Mouse (Mus musculus) MEL (cell line): ENCODE data around the gene Cby3. TPM values are rescaled to one million over a fixed set of nuclear protein-coding genes. Genes with fewer than 3 reads are reported as not detected.

Experiments
- DNase-seq: peaks from one replicate; pipeline ENCODE4 v3.0.0; 2011; ENCODE audit warnings: low read depth, low spot score
- H3K27ac ChIP-seq: 2 replicates; pipeline ENCODE4 v1.5.1; 2012; ENCODE audit warnings: low read depth, mild to moderate bottlenecking, control low read depth, low read length, moderate library complexity; ENCODE audit not compliant: control insufficient read depth
- H3K27me3 ChIP-seq, 2 experiments: fragments of 150-350 bp in 1 of 2; sonication (generic) in 1 of 2; 2 replicates each; pipeline ENCODE4 v1.6.1; 2012; ENCODE audit warnings: low read length in 2 of 2, mild to moderate bottlenecking in 2 of 2, improper control_type of control experiment in 1 of 2, moderate library complexity in 1 of 2; ENCODE audit not compliant: insufficient read depth in 2 of 2, control insufficient read depth in 1 of 2
- H3K36me3 ChIP-seq, 2 experiments: 2 replicates each; pipeline ENCODE4 v1.6.1; 2012 to 2014; ENCODE audit warnings: low read length in 2 of 2, improper control_type of control experiment in 1 of 2, inconsistent platforms in 1 of 2, mild to moderate bottlenecking in 1 of 2; ENCODE audit not compliant: insufficient read depth in 2 of 2, control insufficient read depth in 1 of 2
- H3K4me1 ChIP-seq, 2 experiments: fragments of 150-350 bp in 1 of 2; sonication (generic) in 1 of 2; 2 replicates each; pipeline ENCODE4 v1.6.1; 2012; ENCODE audit warnings: low read length in 2 of 2, improper control_type of control experiment in 1 of 2, mild to moderate bottlenecking in 1 of 2; ENCODE audit not compliant: insufficient read depth in 2 of 2, control insufficient read depth in 1 of 2
- H3K4me3 ChIP-seq, 2 experiments: fragments of 150-350 bp in 1 of 2; sonication (generic) in 1 of 2; 2 replicates each; pipeline ENCODE4 v1.5.1; 2012; ENCODE audit warnings: low read depth in 2 of 2, low read length in 2 of 2, mild to moderate bottlenecking in 2 of 2, moderate library complexity in 2 of 2, control low read depth in 1 of 2, improper control_type of control experiment in 1 of 2; ENCODE audit not compliant: control insufficient read depth in 1 of 2, insufficient read depth in 1 of 2
- H3K79me2 ChIP-seq: 2 replicates; pipeline ENCODE4 v1.6.1; 2012; ENCODE audit warnings: mild to moderate bottlenecking, low read length, moderate library complexity; ENCODE audit not compliant: control insufficient read depth, poor library complexity, insufficient read depth
- H3K9ac ChIP-seq: 2 replicates; pipeline ENCODE4 v1.6.1; 2012; ENCODE audit warnings: low read depth, mild to moderate bottlenecking, control low read depth, low read length, moderate library complexity; ENCODE audit not compliant: control insufficient read depth, poor library complexity, severe bottlenecking
- H3K9me3 ChIP-seq: fragments of 150-350 bp; sonication (generic); replicated peaks from 2 replicates; pipeline ENCODE4 v1.6.1; 2012; ENCODE audit warnings: mild to moderate bottlenecking, low read length, improper control_type of control experiment, moderate library complexity; ENCODE audit not compliant: insufficient read depth
- CHD1 ChIP-seq: IDR thresholded peaks from 2 replicates; pipeline ENCODE4 v1.6.1; 2012; ENCODE audit warnings: low read depth, mild to moderate bottlenecking, inconsistent platforms, low read length, improper control_type of control experiment
- CTCF ChIP-seq, 3 experiments: IDR thresholded peaks in 2 of 3; conservative IDR thresholded peaks in 1 of 3; 2 replicates each; pipeline ENCODE4 v1.5.1; 2011 to 2012; ENCODE audit warnings: low read length in 3 of 3, low read depth in 2 of 3, mild to moderate bottlenecking in 2 of 3, improper control_type of control experiment in 1 of 3, inconsistent platforms in 1 of 3, mixed read lengths in 1 of 3, moderate library complexity in 1 of 3; ENCODE audit not compliant: control insufficient read depth in 1 of 3, insufficient read depth in 1 of 3, poor library complexity in 1 of 3, severe bottlenecking in 1 of 3
- ELF1 ChIP-seq: IDR thresholded peaks from 2 replicates; pipeline ENCODE4 v1.6.1; 2014; ENCODE audit warnings: low read depth, mild to moderate bottlenecking, inconsistent platforms, low read length, improper control_type of control experiment, moderate library complexity
- EP300 ChIP-seq, 2 experiments: IDR thresholded peaks; 2 replicates each; pipeline ENCODE4 v1.6.1; 2011; ENCODE audit warnings: improper control_type of control experiment in 2 of 2, low read length in 2 of 2, low read depth in 1 of 2, mild to moderate bottlenecking in 1 of 2
- HCFC1 ChIP-seq: IDR thresholded peaks from 2 replicates; pipeline ENCODE4 v1.6.1; 2012; ENCODE audit warnings: low read depth, mild to moderate bottlenecking, inconsistent platforms, low read length, improper control_type of control experiment, moderate library complexity
- MAX ChIP-seq: IDR thresholded peaks from 2 replicates; pipeline ENCODE4 v1.6.1; 2011; ENCODE audit warnings: low read length, improper control_type of control experiment
- MAZ ChIP-seq: IDR thresholded peaks from 2 replicates; pipeline ENCODE4 v1.6.1; 2012; ENCODE audit warnings: low read depth, mild to moderate bottlenecking, inconsistent platforms, low read length, improper control_type of control experiment
- MXI1 ChIP-seq: IDR thresholded peaks from 2 replicates; pipeline ENCODE4 v1.6.1; 2011; ENCODE audit warnings: mild to moderate bottlenecking, low read depth, low read length, improper control_type of control experiment
- MYC ChIP-seq: IDR thresholded peaks from 2 replicates; pipeline ENCODE4 v1.6.1; 2011; ENCODE audit warnings: low read depth, mild to moderate bottlenecking, low read length, improper control_type of control experiment, moderate library complexity
- NELFE ChIP-seq: IDR thresholded peaks from 2 replicates; pipeline ENCODE4 v1.6.1; 2011; ENCODE audit warnings: low read depth, low read length, improper control_type of control experiment
- POLR2A ChIP-seq, 2 experiments: IDR thresholded peaks; 2 replicates each; pipeline ENCODE4 v1.6.1; 2011 to 2012; ENCODE audit warnings: low read length in 2 of 2, mild to moderate bottlenecking in 2 of 2, control low read depth in 1 of 2, improper control_type of control experiment in 1 of 2, low read depth in 1 of 2, moderate library complexity in 1 of 2; ENCODE audit not compliant: control insufficient read depth in 1 of 2, insufficient read depth in 1 of 2, poor library complexity in 1 of 2
- POLR2AphosphoS2 ChIP-seq: IDR thresholded peaks from 2 replicates; pipeline ENCODE4 v1.6.1; 2011; ENCODE audit warnings: low read length, improper control_type of control experiment
- RAD21 ChIP-seq: IDR thresholded peaks from 2 replicates; pipeline ENCODE4 v1.6.1; 2011; ENCODE audit warnings: mild to moderate bottlenecking, low read depth, low read length, improper control_type of control experiment
- RCOR1 ChIP-seq: IDR thresholded peaks from 2 replicates; pipeline ENCODE4 v1.6.1; 2012; ENCODE audit warnings: low read depth, mild to moderate bottlenecking, inconsistent platforms, low read length, improper control_type of control experiment
- SIN3A ChIP-seq: IDR thresholded peaks from 2 replicates; pipeline ENCODE4 v1.6.1; 2012; ENCODE audit warnings: low read length, improper control_type of control experiment, inconsistent platforms
- SMC3 ChIP-seq: IDR thresholded peaks from 2 replicates; pipeline ENCODE4 v1.6.1; 2011; ENCODE audit warnings: low read depth, low read length, improper control_type of control experiment
- TBP ChIP-seq: IDR thresholded peaks from 2 replicates; pipeline ENCODE4 v1.8.0; 2011; ENCODE audit warnings: low read depth, low read length, improper control_type of control experiment
- TCF12 ChIP-seq: IDR thresholded peaks from 2 replicates; pipeline ENCODE4 v1.6.1; 2014; ENCODE audit warnings: low read depth, mild to moderate bottlenecking, inconsistent platforms, low read length, improper control_type of control experiment, moderate library complexity
- USF1 ChIP-seq: IDR thresholded peaks from 2 replicates; pipeline ENCODE4 v1.6.1; 2014; ENCODE audit warnings: low read depth, mild to moderate bottlenecking, inconsistent platforms, low read length, improper control_type of control experiment, moderate library complexity
- USF2 ChIP-seq, 2 experiments: IDR thresholded peaks; 2 replicates each; pipeline ENCODE4 v1.6.1; 2011 to 2012; ENCODE audit warnings: improper control_type of control experiment in 2 of 2, low read length in 2 of 2, borderline replicate concordance in 1 of 2, inconsistent platforms in 1 of 2, low read depth in 1 of 2, mild to moderate bottlenecking in 1 of 2; ENCODE audit not compliant: insufficient read depth in 1 of 2
- ZC3H11A ChIP-seq: IDR thresholded peaks from 2 replicates; pipeline ENCODE4 v1.6.1; 2012; ENCODE audit warnings: low read depth, mild to moderate bottlenecking, inconsistent platforms, low read length, improper control_type of control experiment
- ZKSCAN1 ChIP-seq: IDR thresholded peaks from 2 replicates; pipeline ENCODE4 v1.6.1; 2012; ENCODE audit warnings: low read depth, mild to moderate bottlenecking, inconsistent platforms, low read length, improper control_type of control experiment, moderate library complexity
- ZMIZ1 ChIP-seq: IDR thresholded peaks from 2 replicates; pipeline ENCODE4 v1.6.1; 2012; ENCODE audit warnings: low read depth, mild to moderate bottlenecking, inconsistent platforms, low read length, improper control_type of control experiment, moderate library complexity
- ZNF384 ChIP-seq: IDR thresholded peaks from 2 replicates; pipeline ENCODE4 v1.6.1; 2012; ENCODE audit warnings: low read depth, mild to moderate bottlenecking, inconsistent platforms, low read length, improper control_type of control experiment
- polyA plus RNA-seq, 2 experiments: library from polyadenylated mRNA; stranded (reverse) in 1 of 2; unstranded in 1 of 2; fragments of >175 nt in 1 of 2; fragments of >200 nt in 1 of 2; gene quantifications; 2 replicates each; pipeline versions ENCODE4 v1.2.1 to v1.2.4; 2012; ENCODE audit warnings: low replicate concordance in 2 of 2, low read depth in 1 of 2; ENCODE audit not compliant: insufficient read length in 2 of 2, insufficient read depth in 1 of 2, missing spikeins in 1 of 2
- total RNA-seq: library from RNA; depleted of rRNA; stranded (reverse); fragments of 300-350 nt; gene quantifications from 2 replicates; pipeline ENCODE4 v1.2.3, GENCODE M21; 2012

The Cby3 gene
- total and polyA plus RNA-seq, 3 experiments = 0.23 to 0.31 TPM; not detected in 1

DNA sequence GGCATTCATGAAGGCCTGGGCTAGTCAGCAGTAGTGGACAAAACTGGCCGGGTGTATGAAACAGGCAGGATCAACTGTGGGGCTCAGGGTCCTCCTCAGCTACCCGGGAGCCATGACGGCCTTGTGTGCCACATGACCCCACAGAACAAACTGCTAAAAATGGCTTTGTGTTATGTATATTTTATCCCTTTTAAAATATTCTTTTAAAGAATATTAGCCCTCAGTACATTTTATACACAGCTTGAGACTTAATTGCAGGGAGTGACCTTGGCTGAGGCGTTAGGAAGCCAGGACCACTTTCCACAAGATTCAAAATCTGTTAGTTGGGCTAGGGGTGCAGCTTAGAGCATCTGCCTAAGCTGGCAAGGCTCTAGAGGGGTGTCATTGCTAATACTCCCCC is 16.7 kb downstream of the Cby3 start:
- Histone ChIP-seq H3K36me3 (peaks cover 0 to 27% of the 10 kb centered on the region in 2 experiments; a peak in 2 of 4 replicates), H3K27me3 (no peaks in the 10 kb centered on the region), H3K4me1 (peaks cover 14 to 27% of the 10 kb centered on the region in 2 experiments), H3K4me3 (peak overlapping the region; percentile 61 to 80), H3K79me2 (no peaks in the 10 kb centered on the region; the same call in 1 of the 2 replicates), H3K27ac (peak overlapping the region; percentile 76), H3K9me3 (no peaks in the 10 kb centered on the region), H3K9ac (peak overlapping the region; percentile 91)
- TF ChIP-seq EP300 (IDR thresholded peaks at IDR 0.05; ENCODE audit: low read depth in 1 of 2, low read length in 2 of 2) (no peak), ZKSCAN1 (no peak), NELFE (no peak), USF1 (peak; percentile 78), MAX (no peak), USF2 (IDR thresholded peaks at IDR 0.05; ENCODE audit: borderline replicate concordance in 1 of 2, insufficient read depth in 1 of 2, low read depth in 1 of 2, low read length in 2 of 2) (no peak), SMC3 (no peak), SIN3A (no peak), MYC (0 out of 2 replicates have a peak, but pooled peaks have one; percentile 42)
- DNase-seq = peak; percentile 71

DNA sequence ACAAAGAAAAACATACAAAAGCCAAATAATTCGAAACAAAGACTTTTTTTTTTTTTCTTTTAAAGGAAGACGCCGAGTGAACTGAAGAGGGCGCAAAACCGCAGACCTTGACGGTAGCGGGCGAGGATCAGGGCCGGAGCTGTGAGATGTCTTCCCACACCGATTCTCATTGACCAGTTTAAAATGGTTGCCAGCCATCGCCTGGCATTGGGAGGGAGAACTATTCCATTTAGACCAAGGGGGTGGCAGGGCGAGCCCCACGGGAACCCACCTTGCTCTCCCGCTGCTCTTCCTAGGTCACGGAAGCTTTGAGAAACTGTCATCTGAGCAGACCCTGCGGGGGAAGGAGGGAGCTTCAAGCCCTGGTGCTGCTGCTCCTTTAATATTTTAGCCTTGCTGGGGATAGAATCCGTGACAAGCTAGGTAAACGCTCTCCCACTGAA is 17.2 kb downstream of the Cby3 start:
- TF ChIP-seq ZMIZ1 = peak; percentile 78
- peak; percentile 27; the same call in 1 of the 2 replicates for TF ChIP-seq ZKSCAN1
- no peak for TF ChIP-seq MXI1
- TF ChIP-seq TBP = peak; percentile 35; the same call in 1 of the 2 replicates
- TF ChIP-seq MAX = no peak
- TF ChIP-seq SIN3A = peak; percentile 80
- peak; percentile 20; the same call in 1 of the 2 replicates for TF ChIP-seq ZC3H11A
- peak; percentile 65 for TF ChIP-seq NELFE
- TF ChIP-seq MAZ = 0 out of 2 replicates have a peak, but pooled peaks have one; percentile 52
- peak; percentile 23; the same call in 1 of the 2 replicates for TF ChIP-seq SMC3
- TF ChIP-seq ELF1 = 0 out of 2 replicates have a peak, but pooled peaks have one; percentile 17
- TF ChIP-seq CTCF (IDR thresholded peaks at IDR 0.05 in 2 of 3, conservative IDR thresholded peaks at IDR 0.05 in 1 of 3; ENCODE audit: control insufficient read depth in 1 of 3, insufficient read depth in 1 of 3, low read depth in 2 of 3, low read length in 3 of 3, poor library complexity in 1 of 3, severe bottlenecking in 1 of 3) = peak; percentile 31 to 71 (median 69)
- TF ChIP-seq TCF12 = peak; percentile 55; the same call in 1 of the 2 replicates
- TF ChIP-seq POLR2AphosphoS2 = no peak
- peak; percentile 36; the same call in 1 of the 2 replicates for TF ChIP-seq MYC
- TF ChIP-seq POLR2A (IDR thresholded peaks at IDR 0.05; ENCODE audit: control insufficient read depth in 1 of 2, insufficient read depth in 1 of 2, low read depth in 1 of 2, low read length in 2 of 2, poor library complexity in 1 of 2) = peak; percentile 40 to 68; a peak in 3 of 4 replicates
- TF ChIP-seq HCFC1 = peak; percentile 66; the same call in 1 of the 2 replicates
- TF ChIP-seq USF2 (IDR thresholded peaks at IDR 0.05; ENCODE audit: borderline replicate concordance in 1 of 2, insufficient read depth in 1 of 2, low read depth in 1 of 2, low read length in 2 of 2) = no peak
- no peak for TF ChIP-seq RCOR1
- TF ChIP-seq CHD1 = 0 out of 2 replicates have a peak, but pooled peaks have one; percentile 29
- peak; percentile 98 for TF ChIP-seq ZNF384
- TF ChIP-seq RAD21 = peak; percentile 17; the same call in 1 of the 2 replicates
- Histone ChIP-seq H3K36me3 (peaks cover 0 to 32% of the 10 kb centered on the region in 2 experiments; a peak in 2 of 4 replicates), H3K9ac (peak overlapping the region; percentile 91), H3K27ac (peak overlapping the region; percentile 76), H3K79me2 (no peaks in the 10 kb centered on the region; the same call in 1 of the 2 replicates), H3K4me1 (peaks cover 14 to 32% of the 10 kb centered on the region in 2 experiments), H3K9me3 (no peaks in the 10 kb centered on the region), H3K4me3 (peak overlapping the region; percentile 61 to 80), H3K27me3 (no peaks in the 10 kb centered on the region)
- DNase-seq = peak; percentile 89
